Mouse (Mus musculus): ENCODE measurements around the gene Pdcd7. TPM values are rescaled to one million over a fixed set of nuclear protein-coding genes. Genes with fewer than 3 reads are reported as not detected.

Gene Pdcd7
- polyA plus RNA-seq, 1 experiment from 2014 or later, result 3.4 TPM

GRCm38 (mm10) chr9:65365721-65366120 lies 19.8 kb downstream of the Pdcd7 start:
- no peak overlapping the region for H3K9ac ChIP-seq (ENCODE audit: low read length)
- no peaks in the 10 kb centered on the region for H3K27me3 ChIP-seq (ENCODE audit: control insufficient read depth, insufficient read depth, low read length)
- H3K9me3 ChIP-seq (replicated peaks; ENCODE audit: control insufficient read depth, low read length), result no peaks in the 10 kb centered on the region
- H3K4me2 ChIP-seq (ENCODE audit: low read depth, low read length), result no peak overlapping the region
- no peaks in the 10 kb centered on the region for H3K4me1 ChIP-seq (ENCODE audit: control insufficient read depth, insufficient read depth, low read length)
- no peak for ATAC-seq (ENCODE audit: insufficient read depth, low FRiP score)
- WGBS, result 79% methylated on average over 7 of the region's 7 CpGs
- no peak overlapping the region for H3K4me3 ChIP-seq (replicated peaks; ENCODE audit: low read length)
- no peak overlapping the region for H3K27ac ChIP-seq (ENCODE audit: low read length)
- H3K36me3 ChIP-seq (ENCODE audit: control insufficient read depth, insufficient read depth, low read length), result no peaks in the 10 kb centered on the region

GRCm38 (mm10) chr9:65371756-65372155 lies 25.9 kb downstream of the Pdcd7 start:
- no peak overlapping the region for H3K9ac ChIP-seq (ENCODE audit: low read length)
- H3K4me3 ChIP-seq (replicated peaks; ENCODE audit: low read length), result no peak overlapping the region
- no peak for ATAC-seq (ENCODE audit: insufficient read depth, low FRiP score)
- no peak overlapping the region for H3K4me2 ChIP-seq (ENCODE audit: low read depth, low read length)
- 77% methylated on average over 24 of the region's 24 CpGs for WGBS
- no peaks in the 10 kb centered on the region for H3K27me3 ChIP-seq (ENCODE audit: control insufficient read depth, insufficient read depth, low read length)
- H3K36me3 ChIP-seq (ENCODE audit: control insufficient read depth, insufficient read depth, low read length), result no peaks in the 10 kb centered on the region
- no peaks in the 10 kb centered on the region for H3K4me1 ChIP-seq (ENCODE audit: control insufficient read depth, insufficient read depth, low read length)
- no peaks in the 10 kb centered on the region for H3K9me3 ChIP-seq (replicated peaks; ENCODE audit: control insufficient read depth, low read length)
- H3K27ac ChIP-seq (ENCODE audit: low read length), result no peak overlapping the region

- no peak overlapping the region for H3K4me3 ChIP-seq (replicated peaks; ENCODE audit: low read length)
- H3K4me1 ChIP-seq (ENCODE audit: control insufficient read depth, insufficient read depth, low read length), result no peaks in the 10 kb centered on the region
- 69% methylated on average over 4 of the region's 4 CpGs for WGBS
- H3K27me3 ChIP-seq (ENCODE audit: control insufficient read depth, insufficient read depth, low read length), result no peaks in the 10 kb centered on the region
- no peak overlapping the region for H3K4me2 ChIP-seq (ENCODE audit: low read depth, low read length)
- no peaks in the 10 kb centered on the region for H3K36me3 ChIP-seq (ENCODE audit: control insufficient read depth, insufficient read depth, low read length)
- no peak overlapping the region for H3K27ac ChIP-seq (ENCODE audit: low read length)
- no peaks in the 10 kb centered on the region for H3K9me3 ChIP-seq (replicated peaks; ENCODE audit: control insufficient read depth, low read length)
- ATAC-seq (ENCODE audit: insufficient read depth, low FRiP score), result no peak
- H3K9ac ChIP-seq (ENCODE audit: low read length), result no peak overlapping the region
These were observed 26.5 kb downstream of the Pdcd7 start for GRCm38 (mm10) chr9:65372449-65372848.

GRCm38 (mm10) chr9:65374468-65375162 lies 28.7 kb downstream of the Pdcd7 start:
- H3K27ac ChIP-seq (ENCODE audit: low read length), result no peak overlapping the region
- no peak for ATAC-seq (ENCODE audit: insufficient read depth, low FRiP score)
- no peak overlapping the region for H3K9ac ChIP-seq (ENCODE audit: low read length)
- no peaks in the 10 kb centered on the region for H3K36me3 ChIP-seq (ENCODE audit: control insufficient read depth, insufficient read depth, low read length)
- no peaks in the 10 kb centered on the region for H3K4me1 ChIP-seq (ENCODE audit: control insufficient read depth, insufficient read depth, low read length)
- H3K4me2 ChIP-seq (ENCODE audit: low read depth, low read length), result no peak overlapping the region
- H3K9me3 ChIP-seq (replicated peaks; ENCODE audit: control insufficient read depth, low read length), result no peaks in the 10 kb centered on the region
- H3K4me3 ChIP-seq (replicated peaks; ENCODE audit: low read length), result no peak overlapping the region
- WGBS, result 80% methylated on average over 5 of the region's 5 CpGs
- H3K27me3 ChIP-seq (ENCODE audit: control insufficient read depth, insufficient read depth, low read length), result no peaks in the 10 kb centered on the region

- H3K9me3 ChIP-seq (replicated peaks; ENCODE audit: control insufficient read depth, low read length), result no peaks in the 10 kb centered on the region
- no peak overlapping the region for H3K4me2 ChIP-seq (ENCODE audit: low read depth, low read length)
- no peak overlapping the region for H3K4me3 ChIP-seq (replicated peaks; ENCODE audit: low read length)
- 81% methylated on average over 9 of the region's 9 CpGs for WGBS
- H3K27ac ChIP-seq (ENCODE audit: low read length), result no peak overlapping the region
- no peaks in the 10 kb centered on the region for H3K36me3 ChIP-seq (ENCODE audit: control insufficient read depth, insufficient read depth, low read length)
- no peaks in the 10 kb centered on the region for H3K27me3 ChIP-seq (ENCODE audit: control insufficient read depth, insufficient read depth, low read length)
- no peak for ATAC-seq (ENCODE audit: insufficient read depth, low FRiP score)
- no peak overlapping the region for H3K9ac ChIP-seq (ENCODE audit: low read length)
- no peaks in the 10 kb centered on the region for H3K4me1 ChIP-seq (ENCODE audit: control insufficient read depth, insufficient read depth, low read length)
These were observed 29.4 kb downstream of the Pdcd7 start for GRCm38 (mm10) chr9:65375163-65375934.

- WGBS, result 69% methylated on average over 4 of the region's 4 CpGs
- no peak overlapping the region for H3K4me3 ChIP-seq (replicated peaks; ENCODE audit: low read length)
- H3K27ac ChIP-seq (ENCODE audit: low read length), result no peak overlapping the region
- no peak for ATAC-seq (ENCODE audit: insufficient read depth, low FRiP score)
- no peak overlapping the region for H3K4me2 ChIP-seq (ENCODE audit: low read depth, low read length)
- H3K9ac ChIP-seq (ENCODE audit: low read length), result no peak overlapping the region
- no peaks in the 10 kb centered on the region for H3K27me3 ChIP-seq (ENCODE audit: control insufficient read depth, insufficient read depth, low read length)
- H3K4me1 ChIP-seq (ENCODE audit: control insufficient read depth, insufficient read depth, low read length), result peaks cover 3% of the 10 kb centered on the region; the same call in 1 of the 2 replicates
- H3K36me3 ChIP-seq (ENCODE audit: control insufficient read depth, insufficient read depth, low read length), result no peaks in the 10 kb centered on the region
- H3K9me3 ChIP-seq (replicated peaks; ENCODE audit: control insufficient read depth, low read length), result no peaks in the 10 kb centered on the region
These were observed 35.2 kb downstream of the Pdcd7 start for GRCm38 (mm10) chr9:65381017-65381590.

GRCm38 (mm10) chr9:65382031-65382750 lies 36.3 kb downstream of the Pdcd7 start:
- peak; percentile 64; the same call in 1 of the 2 replicates for ATAC-seq (ENCODE audit: insufficient read depth, low FRiP score)

GRCm38 (mm10) chr9:65382751-65383097 lies 36.8 kb downstream of the Pdcd7 start:
- no peaks in the 10 kb centered on the region for H3K27me3 ChIP-seq (ENCODE audit: control insufficient read depth, insufficient read depth, low read length)
- H3K4me1 ChIP-seq (ENCODE audit: control insufficient read depth, insufficient read depth, low read length), result peaks cover 10% of the 10 kb centered on the region
- H3K27ac ChIP-seq (ENCODE audit: low read length), result peak overlapping the region; percentile 58; the same call in 1 of the 2 replicates
- no peaks in the 10 kb centered on the region for H3K36me3 ChIP-seq (ENCODE audit: control insufficient read depth, insufficient read depth, low read length)
- H3K9me3 ChIP-seq (replicated peaks; ENCODE audit: control insufficient read depth, low read length), result no peaks in the 10 kb centered on the region
- WGBS, result 46% methylated on average over 3 of the region's 3 CpGs
- no peak overlapping the region for H3K4me2 ChIP-seq (ENCODE audit: low read depth, low read length)
- no peak overlapping the region for H3K4me3 ChIP-seq (replicated peaks; ENCODE audit: low read length)
- ATAC-seq (ENCODE audit: insufficient read depth, low FRiP score), result no peak
- no peak overlapping the region for H3K9ac ChIP-seq (ENCODE audit: low read length)

More at GRCm38 (mm10) chr9:65382031-65382750, 36.3 kb downstream of the Pdcd7 start:
- no peak overlapping the region for H3K4me3 ChIP-seq (replicated peaks; ENCODE audit: low read length)
- peaks cover 10% of the 10 kb centered on the region for H3K4me1 ChIP-seq (ENCODE audit: control insufficient read depth, insufficient read depth, low read length)
- H3K4me2 ChIP-seq (ENCODE audit: low read depth, low read length), result no peak overlapping the region
- H3K9ac ChIP-seq (ENCODE audit: low read length), result no peak overlapping the region
- 70% methylated on average over 6 of the region's 6 CpGs for WGBS
- H3K27ac ChIP-seq (ENCODE audit: low read length), result peak overlapping the region; percentile 58; the same call in 1 of the 2 replicates
- no peaks in the 10 kb centered on the region for H3K9me3 ChIP-seq (replicated peaks; ENCODE audit: control insufficient read depth, low read length)
- no peaks in the 10 kb centered on the region for H3K27me3 ChIP-seq (ENCODE audit: control insufficient read depth, insufficient read depth, low read length)
- H3K36me3 ChIP-seq (ENCODE audit: control insufficient read depth, insufficient read depth, low read length), result no peaks in the 10 kb centered on the region
